Mouse (Mus musculus) MEL (cell line): ENCODE measurements around the gene Oas1c. TPM values are rescaled to one million over a fixed set of nuclear protein-coding genes. Genes with fewer than 3 reads are reported as not detected.

Experiments
- DNase-seq: peaks from one replicate; pipeline ENCODE4 v3.0.0; 2011; ENCODE audit warnings: low read depth, low spot score
- H3K27ac ChIP-seq: 2 replicates; pipeline ENCODE4 v1.5.1; 2012; ENCODE audit warnings: low read depth, mild to moderate bottlenecking, control low read depth, low read length, moderate library complexity; ENCODE audit not compliant: control insufficient read depth
- H3K27me3 ChIP-seq, 2 experiments: fragments of 150-350 bp in 1 of 2; sonication (generic) in 1 of 2; 2 replicates each; pipeline ENCODE4 v1.6.1; 2012; ENCODE audit warnings: low read length in 2 of 2, mild to moderate bottlenecking in 2 of 2, improper control_type of control experiment in 1 of 2, moderate library complexity in 1 of 2; ENCODE audit not compliant: insufficient read depth in 2 of 2, control insufficient read depth in 1 of 2
- H3K36me3 ChIP-seq, 2 experiments: 2 replicates each; pipeline ENCODE4 v1.6.1; 2012 to 2014; ENCODE audit warnings: low read length in 2 of 2, improper control_type of control experiment in 1 of 2, inconsistent platforms in 1 of 2, mild to moderate bottlenecking in 1 of 2; ENCODE audit not compliant: insufficient read depth in 2 of 2, control insufficient read depth in 1 of 2
- H3K4me1 ChIP-seq, 2 experiments: fragments of 150-350 bp in 1 of 2; sonication (generic) in 1 of 2; 2 replicates each; pipeline ENCODE4 v1.6.1; 2012; ENCODE audit warnings: low read length in 2 of 2, improper control_type of control experiment in 1 of 2, mild to moderate bottlenecking in 1 of 2; ENCODE audit not compliant: insufficient read depth in 2 of 2, control insufficient read depth in 1 of 2
- H3K4me3 ChIP-seq, 2 experiments: fragments of 150-350 bp in 1 of 2; sonication (generic) in 1 of 2; 2 replicates each; pipeline ENCODE4 v1.5.1; 2012; ENCODE audit warnings: low read depth in 2 of 2, low read length in 2 of 2, mild to moderate bottlenecking in 2 of 2, moderate library complexity in 2 of 2, control low read depth in 1 of 2, improper control_type of control experiment in 1 of 2; ENCODE audit not compliant: control insufficient read depth in 1 of 2, insufficient read depth in 1 of 2
- H3K79me2 ChIP-seq: 2 replicates; pipeline ENCODE4 v1.6.1; 2012; ENCODE audit warnings: mild to moderate bottlenecking, low read length, moderate library complexity; ENCODE audit not compliant: control insufficient read depth, poor library complexity, insufficient read depth
- H3K9ac ChIP-seq: 2 replicates; pipeline ENCODE4 v1.6.1; 2012; ENCODE audit warnings: low read depth, mild to moderate bottlenecking, control low read depth, low read length, moderate library complexity; ENCODE audit not compliant: control insufficient read depth, poor library complexity, severe bottlenecking
- H3K9me3 ChIP-seq: fragments of 150-350 bp; sonication (generic); replicated peaks from 2 replicates; pipeline ENCODE4 v1.6.1; 2012; ENCODE audit warnings: mild to moderate bottlenecking, low read length, improper control_type of control experiment, moderate library complexity; ENCODE audit not compliant: insufficient read depth
- BHLHE40 ChIP-seq: IDR thresholded peaks from 2 replicates; pipeline ENCODE4 v1.6.1; 2012; ENCODE audit warnings: low read depth, mild to moderate bottlenecking, inconsistent platforms, low read length, improper control_type of control experiment, borderline replicate concordance
- CHD1 ChIP-seq: IDR thresholded peaks from 2 replicates; pipeline ENCODE4 v1.6.1; 2012; ENCODE audit warnings: low read depth, mild to moderate bottlenecking, inconsistent platforms, low read length, improper control_type of control experiment
- CTCF ChIP-seq, 3 experiments: IDR thresholded peaks in 2 of 3; conservative IDR thresholded peaks in 1 of 3; 2 replicates each; pipeline ENCODE4 v1.5.1; 2011 to 2012; ENCODE audit warnings: low read length in 3 of 3, low read depth in 2 of 3, mild to moderate bottlenecking in 2 of 3, improper control_type of control experiment in 1 of 3, inconsistent platforms in 1 of 3, mixed read lengths in 1 of 3, moderate library complexity in 1 of 3; ENCODE audit not compliant: control insufficient read depth in 1 of 3, insufficient read depth in 1 of 3, poor library complexity in 1 of 3, severe bottlenecking in 1 of 3
- E2F4 ChIP-seq: IDR thresholded peaks from 2 replicates; pipeline ENCODE4 v1.6.1; 2011; ENCODE audit warnings: low read depth, low read length, improper control_type of control experiment, borderline replicate concordance
- ELF1 ChIP-seq: IDR thresholded peaks from 2 replicates; pipeline ENCODE4 v1.6.1; 2014; ENCODE audit warnings: low read depth, mild to moderate bottlenecking, inconsistent platforms, low read length, improper control_type of control experiment, moderate library complexity
- EP300 ChIP-seq, 2 experiments: IDR thresholded peaks; 2 replicates each; pipeline ENCODE4 v1.6.1; 2011; ENCODE audit warnings: improper control_type of control experiment in 2 of 2, low read length in 2 of 2, low read depth in 1 of 2, mild to moderate bottlenecking in 1 of 2
- ETS1 ChIP-seq: IDR thresholded peaks from 2 replicates; pipeline ENCODE4 v1.6.1; 2012; ENCODE audit warnings: low read depth, mild to moderate bottlenecking, inconsistent platforms, low read length, improper control_type of control experiment, moderate library complexity
- GABPA ChIP-seq: IDR thresholded peaks from 2 replicates; pipeline ENCODE4 v1.6.1; 2012; ENCODE audit warnings: low read depth, mild to moderate bottlenecking, inconsistent platforms, low read length, improper control_type of control experiment, moderate library complexity
- GATA1 ChIP-seq: IDR thresholded peaks from 2 replicates; pipeline ENCODE4 v1.6.1; 2011; ENCODE audit warnings: low read depth, low read length, improper control_type of control experiment
- KAT2A ChIP-seq: conservative IDR thresholded peaks from 2 replicates; pipeline ENCODE4 v1.6.1; 2012; ENCODE audit warnings: low read depth, low read length, improper control_type of control experiment, inconsistent platforms
- MAX ChIP-seq: IDR thresholded peaks from 2 replicates; pipeline ENCODE4 v1.6.1; 2011; ENCODE audit warnings: low read length, improper control_type of control experiment
- MYC ChIP-seq: IDR thresholded peaks from 2 replicates; pipeline ENCODE4 v1.6.1; 2011; ENCODE audit warnings: low read depth, mild to moderate bottlenecking, low read length, improper control_type of control experiment, moderate library complexity
- POLR2A ChIP-seq, 2 experiments: IDR thresholded peaks; 2 replicates each; pipeline ENCODE4 v1.6.1; 2011 to 2012; ENCODE audit warnings: low read length in 2 of 2, mild to moderate bottlenecking in 2 of 2, control low read depth in 1 of 2, improper control_type of control experiment in 1 of 2, low read depth in 1 of 2, moderate library complexity in 1 of 2; ENCODE audit not compliant: control insufficient read depth in 1 of 2, insufficient read depth in 1 of 2, poor library complexity in 1 of 2
- POLR2AphosphoS2 ChIP-seq: IDR thresholded peaks from 2 replicates; pipeline ENCODE4 v1.6.1; 2011; ENCODE audit warnings: low read length, improper control_type of control experiment
- RAD21 ChIP-seq: IDR thresholded peaks from 2 replicates; pipeline ENCODE4 v1.6.1; 2011; ENCODE audit warnings: mild to moderate bottlenecking, low read depth, low read length, improper control_type of control experiment
- SMC3 ChIP-seq: IDR thresholded peaks from 2 replicates; pipeline ENCODE4 v1.6.1; 2011; ENCODE audit warnings: low read depth, low read length, improper control_type of control experiment
- TBP ChIP-seq: IDR thresholded peaks from 2 replicates; pipeline ENCODE4 v1.8.0; 2011; ENCODE audit warnings: low read depth, low read length, improper control_type of control experiment
- UBTF ChIP-seq: IDR thresholded peaks from 2 replicates; pipeline ENCODE4 v1.6.1; 2012; ENCODE audit warnings: low read depth, mild to moderate bottlenecking, inconsistent platforms, low read length, improper control_type of control experiment, moderate library complexity, borderline replicate concordance; ENCODE audit not compliant: insufficient read depth
- USF1 ChIP-seq: IDR thresholded peaks from 2 replicates; pipeline ENCODE4 v1.6.1; 2014; ENCODE audit warnings: low read depth, mild to moderate bottlenecking, inconsistent platforms, low read length, improper control_type of control experiment, moderate library complexity
- USF2 ChIP-seq, 2 experiments: IDR thresholded peaks; 2 replicates each; pipeline ENCODE4 v1.6.1; 2011 to 2012; ENCODE audit warnings: improper control_type of control experiment in 2 of 2, low read length in 2 of 2, borderline replicate concordance in 1 of 2, inconsistent platforms in 1 of 2, low read depth in 1 of 2, mild to moderate bottlenecking in 1 of 2; ENCODE audit not compliant: insufficient read depth in 1 of 2
- ZC3H11A ChIP-seq: IDR thresholded peaks from 2 replicates; pipeline ENCODE4 v1.6.1; 2012; ENCODE audit warnings: low read depth, mild to moderate bottlenecking, inconsistent platforms, low read length, improper control_type of control experiment
- ZMIZ1 ChIP-seq: IDR thresholded peaks from 2 replicates; pipeline ENCODE4 v1.6.1; 2012; ENCODE audit warnings: low read depth, mild to moderate bottlenecking, inconsistent platforms, low read length, improper control_type of control experiment, moderate library complexity
- polyA plus RNA-seq, 2 experiments: library from polyadenylated mRNA; stranded (reverse) in 1 of 2; unstranded in 1 of 2; fragments of >175 nt in 1 of 2; fragments of >200 nt in 1 of 2; gene quantifications; 2 replicates each; pipeline versions ENCODE4 v1.2.1 to v1.2.4; 2012; ENCODE audit warnings: low replicate concordance in 2 of 2, low read depth in 1 of 2; ENCODE audit not compliant: insufficient read length in 2 of 2, insufficient read depth in 1 of 2, missing spikeins in 1 of 2
- total RNA-seq: library from RNA; depleted of rRNA; stranded (reverse); fragments of 300-350 nt; gene quantifications from 2 replicates; pipeline ENCODE4 v1.2.3, GENCODE M21; 2012

Oas1c gene
- total and polyA plus RNA-seq, 3 experiments = 0.85 to 1.8 TPM; not detected in 1

DNA sequence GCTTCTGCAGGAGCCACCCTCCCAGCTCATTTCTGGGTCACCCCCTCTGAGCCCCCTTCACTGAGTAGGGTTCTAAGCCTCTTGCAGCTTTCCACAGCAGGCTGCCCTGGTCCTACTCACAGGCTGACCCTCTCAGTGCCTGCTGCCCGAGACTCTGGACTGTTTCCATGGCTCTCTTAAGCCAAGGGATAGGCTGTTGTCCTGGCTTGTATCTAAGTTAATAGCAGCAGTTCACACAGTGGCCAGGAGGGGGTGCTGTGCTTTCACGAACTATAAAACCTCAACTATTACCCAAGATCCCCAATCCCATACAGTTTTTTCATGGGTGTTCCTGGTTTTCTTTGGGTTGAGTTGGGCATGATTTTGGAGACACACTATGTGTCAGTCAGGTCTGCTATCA lies 19.3 kb downstream of the Oas1c start:
- Histone ChIP-seq H3K9me3 (no peaks in the 10 kb centered on the region), H3K4me3 (no peak overlapping the region), H3K27me3 (no peaks in the 10 kb centered on the region; a peak in 2 of 4 replicates), H3K36me3 (no peaks in the 10 kb centered on the region), H3K4me1 (no peaks in the 10 kb centered on the region), H3K9ac (no peak overlapping the region), H3K79me2 (no peaks in the 10 kb centered on the region), H3K27ac (no peak overlapping the region)
- peak; percentile 61 for DNase-seq
- TF ChIP-seq TBP (no peak), ETS1 (no peak), RAD21 (peak; percentile 80), POLR2A (IDR thresholded peaks at IDR 0.05; ENCODE audit: control insufficient read depth in 1 of 2, insufficient read depth in 1 of 2, low read depth in 1 of 2, low read length in 2 of 2, poor library complexity in 1 of 2) (no peak), CTCF (IDR thresholded peaks at IDR 0.05 in 2 of 3, conservative IDR thresholded peaks at IDR 0.05 in 1 of 3; ENCODE audit: control insufficient read depth in 1 of 3, insufficient read depth in 1 of 3, low read depth in 2 of 3, low read length in 3 of 3, poor library complexity in 1 of 3, severe bottlenecking in 1 of 3) (peak; percentile 74 to 87 (median 83)), SMC3 (peak; percentile 56), MAX (no peak), ZC3H11A (peak; percentile 48)

DNA sequence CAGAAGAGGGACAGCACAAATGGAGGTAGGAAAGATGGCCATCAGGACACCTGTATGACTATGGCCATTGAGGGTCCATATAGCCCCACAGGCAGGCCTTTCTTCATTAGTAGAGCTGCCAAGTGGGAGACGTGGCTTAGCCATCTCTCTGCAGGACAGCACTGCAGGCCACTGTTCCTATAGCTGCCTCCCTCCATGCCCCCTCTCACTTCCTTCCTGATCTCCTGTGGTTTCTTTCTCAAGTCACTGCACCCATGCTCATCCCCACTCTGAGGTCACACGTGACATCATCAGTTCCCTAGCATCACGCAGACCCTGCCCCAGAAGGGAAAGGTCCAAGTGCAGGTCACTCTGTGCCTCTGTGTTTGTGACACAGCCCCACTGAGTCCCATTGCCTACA lies 25.3 kb downstream of the Oas1c start:
- Histone ChIP-seq H3K4me3 (no peak overlapping the region), H3K9me3 (no peaks in the 10 kb centered on the region), H3K27ac (no peak overlapping the region), H3K27me3 (no peaks in the 10 kb centered on the region; a peak in 2 of 4 replicates), H3K79me2 (no peaks in the 10 kb centered on the region), H3K36me3 (no peaks in the 10 kb centered on the region), H3K9ac (no peak overlapping the region), H3K4me1 (no peaks in the 10 kb centered on the region)
- TF ChIP-seq POLR2A (IDR thresholded peaks at IDR 0.05; ENCODE audit: control insufficient read depth in 1 of 2, insufficient read depth in 1 of 2, low read depth in 1 of 2, low read length in 2 of 2, poor library complexity in 1 of 2) (no peak), USF2 (IDR thresholded peaks at IDR 0.05; ENCODE audit: borderline replicate concordance in 1 of 2, insufficient read depth in 1 of 2, low read depth in 1 of 2, low read length in 2 of 2) (no peak), USF1 (no peak), ELF1 (no peak), SMC3 (no peak), GATA1 (no peak), BHLHE40 (no peak), EP300 (IDR thresholded peaks at IDR 0.05; ENCODE audit: low read depth in 1 of 2, low read length in 2 of 2) (no peak), POLR2AphosphoS2 (no peak), E2F4 (no peak), ZMIZ1 (no peak), KAT2A (no peak), GABPA (no peak), UBTF (no peak), CHD1 (no peak), MYC (no peak), CTCF (IDR thresholded peaks at IDR 0.05 in 2 of 3, conservative IDR thresholded peaks at IDR 0.05 in 1 of 3; ENCODE audit: control insufficient read depth in 1 of 3, insufficient read depth in 1 of 3, low read depth in 2 of 3, low read length in 3 of 3, poor library complexity in 1 of 3, severe bottlenecking in 1 of 3) (no peak)
- DNase-seq = no peak
